Mouse (Mus musculus) kidney, embryonic 14.5 days (tissue): Measurements from ENCODE around the gene Ank2. TPM values are rescaled to one million over a fixed set of nuclear protein-coding genes. Genes with fewer than 3 reads are reported as not detected.

Experiments
- ATAC-seq: fragments of 200-750 bp; cut with Nextera tagmentation; 2 replicates; pipeline ENCODE4 v1.8.0; 2017; ENCODE audit warnings: moderate number of reproducible peaks, mild to moderate bottlenecking, moderate TSS enrichment, moderate library complexity; ENCODE audit not compliant: low FRiP score, low TSS enrichment
- H3K27ac ChIP-seq: fragments of 300-500 bp; sonication (generic); 2 replicates; pipeline ENCODE4 v1.5.1; 2014; ENCODE audit warnings: low read depth, mild to moderate bottlenecking, low read length, moderate library complexity, mixed read lengths
- H3K27me3 ChIP-seq: fragments of 300-500 bp; sonication (generic); 2 replicates; pipeline ENCODE4 v1.6.1; 2014; ENCODE audit warnings: mild to moderate bottlenecking, low read length; ENCODE audit not compliant: control insufficient read depth, insufficient read depth
- H3K36me3 ChIP-seq: fragments of 300-500 bp; sonication (generic); 2 replicates; pipeline ENCODE4 v1.6.1; 2014; ENCODE audit warnings: low read length, mixed read lengths; ENCODE audit not compliant: control insufficient read depth, insufficient read depth
- H3K4me1 ChIP-seq: fragments of 300-500 bp; sonication (generic); 2 replicates; pipeline ENCODE4 v1.6.1; 2014; ENCODE audit warnings: low read length, mixed read lengths; ENCODE audit not compliant: control insufficient read depth, insufficient read depth
- H3K4me2 ChIP-seq: fragments of 300-500 bp; sonication (generic); replicated peaks from 2 replicates; pipeline ENCODE4 v1.6.1; 2014; ENCODE audit warnings: low read depth, mild to moderate bottlenecking, low read length
- H3K4me3 ChIP-seq: fragments of 300-500 bp; sonication (generic); 2 replicates; pipeline ENCODE4 v1.5.1; 2014; ENCODE audit warnings: mild to moderate bottlenecking, low read length
- H3K9ac ChIP-seq: fragments of 300-500 bp; sonication (generic); 2 replicates; pipeline ENCODE4 v1.6.1; 2014; ENCODE audit warnings: low read depth, mild to moderate bottlenecking, low read length, moderate library complexity
- H3K9me3 ChIP-seq: fragments of 300-500 bp; sonication (generic); 2 replicates; pipeline ENCODE4 v1.6.1; 2016; ENCODE audit warnings: low read length; ENCODE audit not compliant: control insufficient read depth
- WGBS: fragments of 180-500 bp; shearing (Covaris S2); extraction: QIAGEN DNeasy Blood & Tissue Kit; methylation state at CpG from one replicate; pipeline ENCODE4 v1.1.7; 2014; 5-methylcytosine and 5-hydroxymethylcytosine counted together
- polyA plus RNA-seq: library from polyadenylated mRNA; unstranded; fragments of >200 nt; fragmentation: Nextera tagmentation; extraction: Ambion mirVana; gene quantifications from 2 replicates; pipeline ENCODE4 v1.2.1, GENCODE M21; 2014

Ank2 gene
- polyA plus RNA-seq, 1 experiment from 2014 or later = 11.5 TPM

- H3K4me3 ChIP-seq = no peak overlapping the region
- no peaks in the 10 kb centered on the region for H3K27me3 ChIP-seq
- no peak overlapping the region for H3K9ac ChIP-seq
- WGBS = 69% methylated on average over 14 of the region's 14 CpGs
- ATAC-seq = no peak
- H3K27ac ChIP-seq = no peak overlapping the region
- H3K9me3 ChIP-seq = no peaks in the 10 kb centered on the region
- H3K36me3 ChIP-seq = no peaks in the 10 kb centered on the region
- H3K4me1 ChIP-seq = no peaks in the 10 kb centered on the region
- H3K4me2 ChIP-seq = no peak overlapping the region
Observed at GRCm38 (mm10) chr3:127387016-127387517, 112.1 kb downstream of the Ank2 start.

GRCm38 (mm10) chr3:127383231-127383630 lies 115.9 kb downstream of the Ank2 start:
- WGBS = 93% methylated on average over 3 of the region's 3 CpGs

GRCm38 (mm10) chr3:127376901-127377460 lies 122.2 kb downstream of the Ank2 start:
- WGBS = 89% methylated on average over 8 of the region's 8 CpGs
- Histone ChIP-seq H3K9ac (no peak overlapping the region), H3K4me3 (no peak overlapping the region), H3K27me3 (no peaks in the 10 kb centered on the region), H3K4me2 (no peak overlapping the region), H3K27ac (no peak overlapping the region), H3K4me1 (no peaks in the 10 kb centered on the region), H3K9me3 (peaks cover under 1% of the 10 kb centered on the region; the same call in 1 of the 2 replicates), H3K36me3 (no peaks in the 10 kb centered on the region)
- no peak for ATAC-seq

More at GRCm38 (mm10) chr3:127383231-127383630, 115.9 kb downstream of the Ank2 start:
- Histone ChIP-seq H3K27me3 (no peaks in the 10 kb centered on the region), H3K36me3 (no peaks in the 10 kb centered on the region), H3K9me3 (no peaks in the 10 kb centered on the region), H3K4me3 (no peak overlapping the region), H3K4me2 (no peak overlapping the region), H3K9ac (no peak overlapping the region), H3K4me1 (no peaks in the 10 kb centered on the region), H3K27ac (no peak overlapping the region)
- no peak for ATAC-seq

- WGBS = 55% methylated on average over 11 of the region's 11 CpGs
- Histone ChIP-seq H3K9ac (no peak overlapping the region), H3K4me1 (no peaks in the 10 kb centered on the region), H3K36me3 (no peaks in the 10 kb centered on the region), H3K27me3 (no peaks in the 10 kb centered on the region), H3K9me3 (peaks cover 2% of the 10 kb centered on the region; the same call in 1 of the 2 replicates), H3K4me2 (no peak overlapping the region), H3K4me3 (no peak overlapping the region), H3K27ac (no peak overlapping the region)
- no peak for ATAC-seq
Observed at GRCm38 (mm10) chr3:127375956-127376660, 123.0 kb downstream of the Ank2 start.

GRCm38 (mm10) chr3:127374190-127374710 lies 124.9 kb downstream of the Ank2 start:
- Histone ChIP-seq H3K27ac (no peak overlapping the region), H3K4me1 (no peaks in the 10 kb centered on the region), H3K4me2 (no peak overlapping the region), H3K9ac (no peak overlapping the region), H3K36me3 (no peaks in the 10 kb centered on the region), H3K27me3 (no peaks in the 10 kb centered on the region), H3K4me3 (no peak overlapping the region), H3K9me3 (peaks cover 2% of the 10 kb centered on the region; the same call in 1 of the 2 replicates)
- WGBS = 91% methylated on average over 6 of the region's 6 CpGs
- ATAC-seq = no peak

- Histone ChIP-seq H3K27ac (no peak overlapping the region), H3K9me3 (peaks cover 2% of the 10 kb centered on the region; the same call in 1 of the 2 replicates), H3K4me1 (no peaks in the 10 kb centered on the region), H3K36me3 (no peaks in the 10 kb centered on the region), H3K4me3 (no peak overlapping the region), H3K9ac (no peak overlapping the region), H3K27me3 (no peaks in the 10 kb centered on the region), H3K4me2 (no peak overlapping the region)
- 75% methylated on average over 1 of the region's 1 CpGs for WGBS
- ATAC-seq = no peak
Observed at GRCm38 (mm10) chr3:127371774-127372173, 127.4 kb downstream of the Ank2 start.

- Histone ChIP-seq H3K9me3 (peaks cover 2% of the 10 kb centered on the region; the same call in 1 of the 2 replicates), H3K27me3 (no peaks in the 10 kb centered on the region), H3K4me2 (no peak overlapping the region), H3K27ac (no peak overlapping the region), H3K4me3 (no peak overlapping the region), H3K36me3 (no peaks in the 10 kb centered on the region), H3K4me1 (no peaks in the 10 kb centered on the region), H3K9ac (no peak overlapping the region)
- no peak for ATAC-seq
- 76% methylated on average over 6 of the region's 6 CpGs for WGBS
Observed at GRCm38 (mm10) chr3:127369529-127369928, 129.6 kb downstream of the Ank2 start.

GRCm38 (mm10) chr3:127367450-127367849 lies 131.7 kb downstream of the Ank2 start:
- 85% methylated on average over 4 of the region's 4 CpGs for WGBS
- ATAC-seq = no peak

GRCm38 (mm10) chr3:127363512-127363911 lies 135.6 kb downstream of the Ank2 start:
- Histone ChIP-seq H3K27ac (no peak overlapping the region), H3K4me2 (no peak overlapping the region), H3K9me3 (no peaks in the 10 kb centered on the region), H3K9ac (no peak overlapping the region), H3K4me3 (no peak overlapping the region), H3K36me3 (no peaks in the 10 kb centered on the region), H3K4me1 (no peaks in the 10 kb centered on the region), H3K27me3 (no peaks in the 10 kb centered on the region)
- no peak for ATAC-seq
- WGBS = 93% methylated on average over 15 of the region's 15 CpGs

More at GRCm38 (mm10) chr3:127367450-127367849, 131.7 kb downstream of the Ank2 start:
- H3K4me1 ChIP-seq = no peaks in the 10 kb centered on the region
- H3K9me3 ChIP-seq = peaks cover 2% of the 10 kb centered on the region; the same call in 1 of the 2 replicates
- no peak overlapping the region for H3K27ac ChIP-seq
- H3K4me3 ChIP-seq = no peak overlapping the region
- H3K36me3 ChIP-seq = no peaks in the 10 kb centered on the region
- no peak overlapping the region for H3K9ac ChIP-seq
- no peaks in the 10 kb centered on the region for H3K27me3 ChIP-seq
- H3K4me2 ChIP-seq = no peak overlapping the region
